Mouse (Mus musculus) splenic B cell, adult 2 months (primary cell): ENCODE results near the gene A930002H24Rik.
"Not testable (repeated sequence)": the region's sequence is repeated elsewhere in the genome, so short reads cannot be mapped to it uniquely, and the experiment has no call there.

Source experiments
- DNase-seq: peaks from one replicate; pipeline ENCODE4 v3.0.0-alpha.2; 2011; ENCODE audit warnings: low read depth, low spot score
- H3K27me3 ChIP-seq: 2 replicates; pipeline ENCODE4 v1.6.1; 2012; ENCODE audit warnings: mild to moderate bottlenecking, low read length, moderate library complexity, mixed read lengths; ENCODE audit not compliant: control insufficient read depth, poor library complexity, insufficient read depth, severe bottlenecking
- H3K36me3 ChIP-seq: 2 replicates; pipeline ENCODE4 v1.6.1; 2012; ENCODE audit warnings: mild to moderate bottlenecking, low read length, moderate library complexity, mixed read lengths; ENCODE audit not compliant: control insufficient read depth, poor library complexity, insufficient read depth, severe bottlenecking

Gene A930002H24Rik

GRCm38 (mm10) chr17:63849151-63849550 lies 14.4 kb downstream of the A930002H24Rik start:
- no peak for DNase-seq
- Histone ChIP-seq H3K27me3 (no peaks in the 10 kb centered on the region), H3K36me3 (no peaks in the 10 kb centered on the region)

- not testable (repeated sequence) for DNase-seq, H3K27me3 ChIP-seq, H3K36me3 ChIP-seq
Measured at GRCm38 (mm10) chr17:63845766-63846165, 17.8 kb downstream of the A930002H24Rik start.

GRCm38 (mm10) chr17:63844936-63845335 lies 18.7 kb downstream of the A930002H24Rik start:
- H3K36me3 ChIP-seq: no peaks in the 10 kb centered on the region
- DNase-seq: no peak

DNA sequence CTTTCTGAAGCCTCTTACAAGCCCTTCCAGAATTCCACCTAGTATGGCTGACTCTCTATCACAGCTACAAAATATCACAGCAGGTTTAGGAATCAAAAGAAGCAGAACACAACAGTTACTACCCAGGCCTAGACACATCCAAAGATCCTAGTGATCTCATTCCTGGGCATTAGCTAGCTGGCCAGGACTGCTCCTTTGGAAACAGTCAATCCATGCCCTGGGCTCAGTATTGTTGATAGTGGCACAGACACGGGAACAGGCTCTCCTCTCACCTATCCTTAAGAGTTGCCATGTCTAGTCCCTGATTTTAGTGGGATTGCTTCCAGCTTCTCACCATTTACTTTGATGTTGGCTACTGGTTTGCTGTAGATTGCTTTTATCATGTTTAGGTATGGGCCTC lies 21.4 kb downstream of the A930002H24Rik start:
- H3K36me3 ChIP-seq: no peaks in the 10 kb centered on the region
- H3K27me3 ChIP-seq: no peaks in the 10 kb centered on the region
- DNase-seq: no peak

More at GRCm38 (mm10) chr17:63844936-63845335, 18.7 kb downstream of the A930002H24Rik start:
- no peaks in the 10 kb centered on the region for H3K27me3 ChIP-seq

GRCm38 (mm10) chr17:63839636-63840269 lies 23.8 kb downstream of the A930002H24Rik start:
- no peaks in the 10 kb centered on the region for H3K36me3 ChIP-seq
- no peak for DNase-seq

DNA sequence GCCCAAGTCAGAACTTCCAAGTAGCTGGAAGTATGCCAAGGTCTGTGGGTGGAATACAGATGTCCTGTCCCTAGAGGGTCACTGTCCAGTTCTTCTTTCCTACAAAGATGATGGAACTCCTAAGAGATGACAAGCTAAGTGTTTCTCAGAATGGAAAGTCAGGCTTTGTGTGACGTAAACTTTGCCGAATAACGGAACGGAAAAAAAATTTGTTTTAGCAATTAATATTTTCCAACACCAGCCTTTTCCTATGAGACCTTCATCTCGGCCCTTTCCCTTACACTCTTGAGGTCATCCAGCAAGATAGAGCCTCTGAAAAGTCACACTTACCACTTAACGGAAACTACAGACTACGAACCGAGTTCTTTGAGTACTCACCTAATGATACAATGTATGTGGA lies 25.4 kb downstream of the A930002H24Rik start:
- Histone ChIP-seq H3K27me3 (no peaks in the 10 kb centered on the region), H3K36me3 (no peaks in the 10 kb centered on the region)
- DNase-seq: no peak

More at GRCm38 (mm10) chr17:63839636-63840269, 23.8 kb downstream of the A930002H24Rik start:
- no peaks in the 10 kb centered on the region for H3K27me3 ChIP-seq

DNA sequence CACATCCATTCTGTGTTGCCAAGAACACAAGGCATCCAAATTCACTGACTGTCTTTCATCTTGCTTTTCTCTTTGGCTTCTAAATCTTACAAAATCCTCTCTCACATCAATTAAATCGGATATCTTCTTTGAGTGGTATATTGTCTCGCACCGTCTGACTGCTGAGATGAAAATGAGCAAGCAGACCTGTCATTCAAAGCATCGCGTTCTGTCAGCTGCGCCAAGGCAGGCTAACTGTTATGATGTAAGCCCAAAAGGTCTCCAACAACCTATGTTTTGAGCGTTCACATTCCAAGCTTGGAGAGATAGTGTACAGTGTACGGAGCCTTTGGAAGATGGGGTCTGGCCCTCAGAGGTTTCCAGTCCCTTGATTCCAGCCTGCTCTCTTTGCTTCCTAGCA lies 26.9 kb downstream of the A930002H24Rik start:
- Histone ChIP-seq H3K27me3 (no peaks in the 10 kb centered on the region), H3K36me3 (no peaks in the 10 kb centered on the region)
- no peak for DNase-seq

DNA sequence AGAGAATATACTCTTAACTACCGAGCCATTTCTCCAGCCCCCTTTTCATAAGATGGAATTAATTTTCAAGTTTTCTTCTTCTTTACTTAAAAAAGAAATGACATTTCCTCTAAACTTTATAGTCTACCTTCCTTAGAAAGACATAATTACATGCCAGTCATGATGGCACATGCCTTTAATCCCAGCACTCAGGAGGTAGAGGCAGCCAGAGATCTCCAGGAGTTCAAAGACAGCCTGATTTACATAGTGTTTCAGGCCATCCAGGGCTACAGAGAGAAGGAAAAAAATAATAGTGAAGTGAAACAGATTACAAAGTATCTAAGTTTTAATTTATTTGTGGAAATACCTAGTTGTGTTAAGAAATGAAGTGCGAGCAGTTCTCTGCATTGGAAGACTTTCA lies 27.4 kb downstream of the A930002H24Rik start:
- Histone ChIP-seq H3K27me3 (no peaks in the 10 kb centered on the region), H3K36me3 (no peaks in the 10 kb centered on the region)
- DNase-seq: no peak

DNA sequence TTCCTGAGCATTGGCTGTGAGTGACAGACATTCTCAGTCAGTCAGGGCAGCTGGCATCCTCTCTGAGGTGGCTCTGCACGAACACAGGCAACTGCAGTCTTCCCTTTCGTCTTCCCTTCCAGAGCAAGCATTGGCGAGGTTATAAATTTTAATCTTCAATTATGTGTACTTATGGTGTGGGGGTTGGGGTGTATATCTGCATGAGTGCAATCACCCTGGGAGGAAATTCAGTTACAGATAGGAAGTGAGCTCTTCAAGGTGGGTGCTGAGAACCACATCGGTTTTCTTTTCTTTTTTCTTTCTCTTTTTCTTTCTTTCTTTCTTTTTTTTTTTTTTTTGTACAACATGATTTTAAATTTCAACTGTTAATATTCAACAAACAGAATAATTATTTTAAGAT lies 32.0 kb downstream of the A930002H24Rik start:
- Histone ChIP-seq H3K36me3 (no peaks in the 10 kb centered on the region), H3K27me3 (no peaks in the 10 kb centered on the region)
- DNase-seq: no peak

DNA sequence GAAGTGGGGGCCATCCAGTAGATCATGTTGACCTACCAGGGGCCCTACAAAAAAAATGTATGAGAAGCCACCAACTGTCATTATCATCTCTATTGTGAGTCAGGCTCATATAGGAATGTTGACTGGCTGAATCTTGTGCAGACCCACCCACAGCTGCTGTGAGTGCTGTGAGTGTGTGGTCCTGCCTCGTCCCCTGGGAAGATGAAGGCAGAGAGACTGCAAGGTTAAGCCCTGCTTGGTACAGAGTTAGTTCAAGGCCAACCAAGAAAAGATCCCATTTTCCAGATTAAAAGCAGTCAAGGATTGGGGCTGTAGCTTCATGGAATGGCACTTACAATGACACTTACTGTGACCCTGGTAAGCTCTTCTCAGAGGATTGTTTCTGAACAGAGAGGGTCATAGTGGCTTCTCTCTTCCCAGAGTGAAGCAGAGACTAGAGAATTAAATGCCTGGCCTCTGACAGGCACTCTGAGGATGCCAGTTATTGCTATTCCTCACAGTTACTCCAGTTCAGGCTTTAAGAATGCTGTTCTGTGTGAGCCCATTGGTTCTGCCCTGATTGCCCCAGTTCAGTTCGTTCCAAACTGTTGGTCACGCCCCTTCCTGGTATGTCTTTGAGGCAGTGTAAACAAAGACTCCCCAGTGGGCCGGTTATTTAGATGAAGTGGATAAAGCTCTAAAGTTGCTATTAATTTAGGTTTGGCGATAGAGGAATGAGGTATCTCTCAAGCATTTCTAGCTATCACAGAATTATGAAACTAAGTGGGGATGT lies 34.8 kb downstream of the A930002H24Rik start:
- H3K27me3 ChIP-seq: no peaks in the 10 kb centered on the region
- DNase-seq: no peak
- H3K36me3 ChIP-seq: no peaks in the 10 kb centered on the region

- DNase-seq: no peak
- Histone ChIP-seq H3K36me3 (no peaks in the 10 kb centered on the region), H3K27me3 (no peaks in the 10 kb centered on the region)
Measured at GRCm38 (mm10) chr17:63826767-63827166, 36.8 kb downstream of the A930002H24Rik start.

DNA sequence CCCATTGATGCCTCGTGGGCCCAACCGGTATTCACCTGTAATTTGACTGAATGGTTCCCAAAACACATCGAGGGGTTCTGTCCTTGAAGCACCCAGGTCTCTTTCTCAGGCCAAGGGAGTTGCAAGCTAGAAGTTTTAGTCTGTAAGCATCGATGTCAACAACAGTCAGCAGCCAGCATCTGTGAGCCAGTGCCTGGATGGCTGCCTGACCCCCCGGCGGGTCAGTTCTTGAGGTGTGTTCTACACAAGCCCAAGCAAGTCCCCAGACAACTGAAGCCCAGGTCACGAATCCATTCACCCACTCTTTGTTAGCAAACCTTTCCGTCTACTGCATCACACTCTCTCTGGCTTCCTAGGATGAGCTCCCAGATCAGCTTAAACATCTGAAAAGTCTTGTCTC lies 37.4 kb downstream of the A930002H24Rik start:
- DNase-seq: no peak
- Histone ChIP-seq H3K36me3 (no peaks in the 10 kb centered on the region), H3K27me3 (no peaks in the 10 kb centered on the region)

- DNase-seq: no peak
- no peaks in the 10 kb centered on the region for H3K36me3 ChIP-seq
- no peaks in the 10 kb centered on the region for H3K27me3 ChIP-seq
Measured at GRCm38 (mm10) chr17:63824141-63824540, 39.5 kb downstream of the A930002H24Rik start.

GRCm38 (mm10) chr17:63818444-63819027 lies 45.1 kb downstream of the A930002H24Rik start:
- H3K36me3 ChIP-seq: no peaks in the 10 kb centered on the region
- no peaks in the 10 kb centered on the region for H3K27me3 ChIP-seq
- no peak for DNase-seq

DNA sequence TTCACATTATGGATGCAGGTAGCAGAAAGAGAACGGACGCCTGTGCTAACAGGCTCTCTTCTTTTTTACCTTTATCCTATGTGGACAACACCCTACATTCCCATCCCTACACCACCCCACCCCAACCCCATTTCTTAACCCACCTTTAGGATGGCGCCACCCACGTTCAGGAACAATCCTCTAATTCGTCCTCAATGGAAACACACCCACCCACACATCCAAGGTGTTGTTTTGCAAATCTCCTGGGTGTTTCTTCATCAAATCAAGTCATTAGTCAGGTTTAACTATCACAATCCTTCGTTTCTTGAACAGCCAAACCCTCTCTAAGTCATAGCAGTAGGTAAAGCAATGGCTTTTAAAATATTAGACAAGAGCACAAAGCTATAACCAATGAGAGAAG lies 50.0 kb downstream of the A930002H24Rik start:
- no peaks in the 10 kb centered on the region for H3K27me3 ChIP-seq
- H3K36me3 ChIP-seq: no peaks in the 10 kb centered on the region
- no peak for DNase-seq
